Mouse (Mus musculus) lung, embryonic 14.5 days (tissue): ENCODE results near the gene Tppp. TPM values are rescaled to one million over a fixed set of nuclear protein-coding genes. Genes with fewer than 3 reads are reported as not detected.
"Not testable (repeated sequence)": the region's sequence is repeated elsewhere in the genome, so short reads cannot be mapped to it uniquely, and the experiment has no call there.

ENCODE experiments used
- ATAC-seq: fragments of 200-750 bp; cut with Nextera tagmentation; 2 replicates; pipeline ENCODE4 v1.8.0; 2017; ENCODE audit warnings: mild to moderate bottlenecking, moderate TSS enrichment, moderate library complexity; ENCODE audit not compliant: insufficient read depth
- DNase-seq: peaks from one replicate; pipeline ENCODE4 v3.0.0-alpha.2; 2015
- H3K27ac ChIP-seq: fragments of 300-500 bp; sonication (generic); 2 replicates; pipeline ENCODE4 v1.5.1; 2014; ENCODE audit warnings: low read depth, mild to moderate bottlenecking, moderate library complexity
- H3K27me3 ChIP-seq: fragments of 300-500 bp; sonication (generic); 2 replicates; pipeline ENCODE4 v1.6.1; 2014; ENCODE audit warnings: low read length, control low read depth; ENCODE audit not compliant: insufficient read depth
- H3K36me3 ChIP-seq: fragments of 300-500 bp; sonication (generic); 2 replicates; pipeline ENCODE4 v1.6.1; 2014; ENCODE audit warnings: control low read depth; ENCODE audit not compliant: insufficient read depth
- H3K4me1 ChIP-seq: fragments of 300-500 bp; sonication (generic); 2 replicates; pipeline ENCODE4 v1.6.1; 2014; ENCODE audit warnings: antibody characterized with exemption, control low read depth; ENCODE audit not compliant: insufficient read depth
- H3K4me2 ChIP-seq: fragments of 300-500 bp; sonication (generic); 2 replicates; pipeline ENCODE4 v1.6.1; 2014; ENCODE audit warnings: mild to moderate bottlenecking
- H3K4me3 ChIP-seq: fragments of 300-500 bp; sonication (generic); 2 replicates; pipeline ENCODE4 v1.5.1; 2014; ENCODE audit warnings: low read depth, low read length
- H3K9ac ChIP-seq: fragments of 300-500 bp; sonication (generic); 2 replicates; pipeline ENCODE4 v1.6.1; 2014
- H3K9me3 ChIP-seq: fragments of 300-500 bp; sonication (generic); 2 replicates; pipeline ENCODE4 v1.6.1; 2016; ENCODE audit warnings: low read depth, low read length, control low read depth
- CTCF ChIP-seq: IDR thresholded peaks from 2 replicates; pipeline ENCODE4 v1.5.1; 2016; ENCODE audit warnings: antibody characterized with exemption, low read depth
- WGBS: fragments of 180-500 bp; shearing (Covaris S2); extraction: QIAGEN DNeasy Blood & Tissue Kit; methylation state at CpG from one replicate; pipeline ENCODE4 v1.1.7; 2014; 5-methylcytosine and 5-hydroxymethylcytosine counted together
- polyA plus RNA-seq: library from polyadenylated mRNA; unstranded; fragments of >200 nt; fragmentation: Nextera tagmentation; extraction: Ambion mirVana; gene quantifications from 2 replicates; pipeline ENCODE4 v1.2.1, GENCODE M21; 2014

Tppp gene
- polyA plus RNA-seq, 1 experiment from 2014 or later, result 1.4 TPM

DNA sequence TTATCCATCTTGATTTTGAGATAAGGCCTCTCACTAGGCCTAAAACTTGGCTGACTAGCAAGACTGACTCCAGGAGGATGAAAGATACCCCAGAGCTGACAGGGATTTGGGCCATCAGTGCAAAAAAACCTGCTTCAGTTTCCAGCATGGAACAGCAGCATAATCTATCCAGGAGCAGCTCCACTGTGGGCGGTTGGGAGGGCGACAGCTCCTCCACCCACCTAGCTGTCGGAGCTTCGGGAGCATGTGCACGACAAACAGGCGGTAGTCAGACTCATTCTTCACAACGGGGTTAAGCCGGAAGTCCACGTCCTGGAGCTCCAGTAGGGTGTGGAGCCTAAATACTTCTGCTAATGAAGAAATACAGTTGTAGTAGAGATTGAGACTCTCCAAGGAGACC, 48.9 kb downstream of the Tppp start:
- no peak for TF ChIP-seq CTCF
- Histone ChIP-seq H3K36me3 (peaks cover 16% of the 10 kb centered on the region), H3K4me2 (no peak overlapping the region), H3K9me3 (no peaks in the 10 kb centered on the region), H3K4me3 (no peak overlapping the region), H3K27ac (no peak overlapping the region), H3K27me3 (no peaks in the 10 kb centered on the region), H3K4me1 (no peaks in the 10 kb centered on the region), H3K9ac (no peak overlapping the region)
- 91% methylated on average over 9 of the region's 9 CpGs for WGBS
- ATAC-seq (no peak), DNase-seq (no peak)

DNA sequence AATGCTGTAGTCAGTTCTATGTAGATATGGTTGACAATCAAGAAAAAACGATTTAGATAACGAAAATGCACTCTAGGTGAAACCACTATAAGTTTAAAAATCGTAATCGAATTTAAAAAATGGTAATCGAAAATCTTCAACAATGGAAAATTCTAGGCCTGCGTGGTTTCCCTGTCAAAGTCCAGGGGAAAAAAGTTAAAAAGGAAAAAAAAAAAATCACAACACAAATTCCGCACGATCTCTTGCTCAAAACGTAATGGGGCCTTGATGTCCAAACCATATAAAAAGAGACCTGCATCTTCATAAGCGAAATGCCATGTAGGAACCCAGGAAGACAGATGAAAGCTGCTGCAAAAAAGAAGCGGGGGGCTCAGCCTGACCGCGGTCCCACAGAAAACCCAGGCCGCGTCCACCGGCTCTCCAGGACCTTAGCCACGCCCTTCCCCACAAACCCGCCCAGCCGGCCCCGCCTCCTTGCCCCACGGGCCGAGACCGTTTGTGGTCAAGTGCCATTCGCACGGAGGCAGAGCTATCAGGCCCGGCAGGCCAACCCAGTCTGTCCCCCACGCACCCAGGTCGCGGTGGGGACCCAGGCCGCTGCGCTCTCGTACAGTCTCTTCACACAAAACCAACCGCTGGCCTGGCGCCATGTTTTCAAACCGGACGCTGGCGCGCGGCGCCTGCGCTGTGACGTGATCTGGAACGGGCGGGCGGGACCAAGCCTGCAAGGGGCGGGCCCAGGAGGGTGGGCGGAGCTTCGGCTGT, 52.6 kb downstream of the Tppp start, which contains the start of gene Cep72:
TSS of gene Cep72 (minus strand) at position 687 of the 765 bp plus-strand sequence.
- H3K4me1 ChIP-seq, result no peaks in the 10 kb centered on the region
- H3K9ac ChIP-seq, result peak within 1 kb of the TSS; percentile 88
- no peaks in the 10 kb centered on the region for H3K9me3 ChIP-seq
- peak within 1 kb of the TSS; percentile 91 for H3K27ac ChIP-seq
- DNase-seq (peak; percentile 97), ATAC-seq (peak; percentile 96)
- 2% methylated on average over 48 of the region's 48 CpGs for WGBS
- peak within 1 kb of the TSS; percentile 70 for H3K4me3 ChIP-seq
- no peak for TF ChIP-seq CTCF
- H3K27me3 ChIP-seq, result no peaks in the 10 kb centered on the region
- H3K4me2 ChIP-seq, result peak within 1 kb of the TSS; percentile 56
- peaks cover 16% of the 10 kb centered on the region for H3K36me3 ChIP-seq

DNA sequence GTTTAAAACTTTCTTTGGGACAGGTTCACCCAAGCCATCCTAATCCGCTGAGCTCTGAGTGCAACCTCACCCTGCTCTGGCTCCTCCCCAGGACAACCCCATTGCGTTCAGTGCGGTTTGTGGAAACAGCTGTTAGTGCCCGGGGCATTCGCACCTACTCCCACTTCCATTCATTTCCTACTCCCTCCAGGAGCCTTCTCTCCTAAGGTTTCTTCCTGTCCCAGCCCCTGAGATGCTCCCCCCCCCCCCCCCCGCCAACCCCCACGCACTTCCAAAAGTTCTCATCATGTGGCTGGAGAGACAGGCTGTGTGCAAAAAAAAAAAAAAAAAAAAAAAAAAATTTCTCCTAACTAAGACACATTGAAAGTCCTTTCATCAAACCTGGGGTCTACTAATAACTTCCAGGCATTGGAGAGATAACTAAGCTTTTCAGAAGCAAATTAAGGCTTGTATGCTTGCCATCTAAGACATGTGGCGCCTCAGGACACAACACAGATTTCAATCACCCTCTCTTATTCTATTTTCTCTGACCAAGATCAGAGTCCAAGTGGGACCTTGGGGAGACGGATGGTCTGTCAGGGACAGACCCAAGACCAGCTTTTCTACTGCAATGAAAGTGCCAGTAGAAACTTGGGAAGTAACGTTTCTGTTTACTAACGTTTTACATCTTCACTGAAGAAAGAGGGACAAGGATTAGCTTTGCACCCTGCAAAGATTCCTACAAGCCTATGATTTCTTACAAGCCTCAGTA, 53.3 kb downstream of the Tppp start:
- peak overlapping the region; percentile 88 for H3K9ac ChIP-seq
- peak overlapping the region; percentile 56 for H3K4me2 ChIP-seq
- ATAC-seq, result peak; percentile 98; the same call in 1 of the 2 replicates

DNA sequence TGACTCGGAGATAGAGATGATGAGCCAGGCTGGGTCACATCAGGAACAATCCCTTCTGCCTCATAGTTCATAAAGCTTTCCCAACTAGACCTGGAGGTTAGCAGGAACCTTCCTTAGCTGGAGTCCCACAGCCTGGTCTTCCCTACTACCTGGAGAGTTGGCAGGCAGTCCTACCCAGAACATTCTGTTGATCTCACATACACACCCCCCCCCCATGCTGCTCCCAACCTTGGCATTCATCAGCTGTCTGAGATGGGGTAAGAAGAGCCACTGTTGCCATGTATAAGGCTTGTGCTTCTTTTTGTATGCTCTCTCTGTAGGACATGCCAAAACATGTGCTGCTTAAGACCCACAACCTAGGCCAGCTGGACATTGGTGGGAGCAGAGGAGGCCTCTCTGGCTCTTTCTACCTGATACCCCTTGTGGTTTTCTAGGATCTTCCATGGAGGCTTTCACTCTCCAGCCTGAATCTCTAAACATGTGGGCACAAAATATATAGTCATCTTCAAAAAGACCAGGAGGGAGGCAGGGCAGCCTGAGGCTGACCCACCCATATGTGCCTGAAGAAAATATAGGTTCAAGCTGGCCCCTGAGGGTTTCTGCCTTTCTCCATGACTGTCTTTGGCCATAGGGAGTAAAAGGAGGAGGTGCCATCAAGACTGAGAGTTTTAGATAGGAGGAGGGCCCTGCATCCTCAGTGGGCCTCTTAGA, 54.3 kb downstream of the Tppp start:
- DNase-seq (no peak), ATAC-seq (no peak)
- no peak for TF ChIP-seq CTCF
- no peak overlapping the region for H3K4me3 ChIP-seq
- no peaks in the 10 kb centered on the region for H3K27me3 ChIP-seq
- no peaks in the 10 kb centered on the region for H3K4me1 ChIP-seq
- no peaks in the 10 kb centered on the region for H3K9me3 ChIP-seq
- 0 out of 2 replicates have a peak, but pooled peaks cover 4% of the 10 kb centered on the region for H3K36me3 ChIP-seq
- whole genome bisulfite sequencing, result 72% methylated on average over 1 of the region's 1 CpGs
- no peak overlapping the region for H3K9ac ChIP-seq
- H3K4me2 ChIP-seq, result no peak overlapping the region
- no peak overlapping the region for H3K27ac ChIP-seq

More for the DNA sequence above, 53.3 kb downstream of the Tppp start:
- no peaks in the 10 kb centered on the region for H3K4me1 ChIP-seq
- no peak overlapping the region for H3K27ac ChIP-seq
- no peak for TF ChIP-seq CTCF
- H3K36me3 ChIP-seq, result peaks cover 12% of the 10 kb centered on the region
- H3K9me3 ChIP-seq, result no peaks in the 10 kb centered on the region
- no peaks in the 10 kb centered on the region for H3K27me3 ChIP-seq
- H3K4me3 ChIP-seq, result peak overlapping the region; percentile 70
- 27% methylated on average over 11 of the region's 11 CpGs for WGBS
- DNase-seq, result no peak

DNA sequence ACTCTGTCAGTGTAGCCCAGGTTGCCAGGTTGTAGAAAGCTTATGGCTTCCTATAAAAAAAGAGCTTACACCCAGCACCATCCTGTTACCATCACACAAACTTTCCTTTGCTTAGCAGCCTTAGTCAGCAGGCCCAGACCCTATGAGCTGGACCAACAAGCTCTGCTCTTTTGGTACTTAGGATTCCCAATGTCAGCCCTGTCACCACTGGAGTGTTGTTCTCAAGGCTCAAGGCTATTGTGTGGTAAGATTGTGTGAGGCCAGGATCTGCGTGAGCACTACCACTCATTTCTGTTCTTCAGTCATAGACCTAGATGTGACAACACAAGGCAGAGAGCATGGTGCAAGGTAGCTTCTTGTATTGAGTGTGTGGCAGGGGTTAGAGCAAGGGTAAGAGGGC, 57.4 kb downstream of the Tppp start:
- H3K4me2 ChIP-seq, result no peak overlapping the region
- no peak overlapping the region for H3K9ac ChIP-seq
- 76% methylated on average over 1 of the region's 1 CpGs for WGBS
- H3K9me3 ChIP-seq, result no peaks in the 10 kb centered on the region
- H3K4me3 ChIP-seq, result no peak overlapping the region
- ATAC-seq (no peak), DNase-seq (no peak)
- TF ChIP-seq CTCF, result no peak
- no peaks in the 10 kb centered on the region for H3K36me3 ChIP-seq
- H3K27ac ChIP-seq, result no peak overlapping the region
- H3K4me1 ChIP-seq, result no peaks in the 10 kb centered on the region
- no peaks in the 10 kb centered on the region for H3K27me3 ChIP-seq

DNA sequence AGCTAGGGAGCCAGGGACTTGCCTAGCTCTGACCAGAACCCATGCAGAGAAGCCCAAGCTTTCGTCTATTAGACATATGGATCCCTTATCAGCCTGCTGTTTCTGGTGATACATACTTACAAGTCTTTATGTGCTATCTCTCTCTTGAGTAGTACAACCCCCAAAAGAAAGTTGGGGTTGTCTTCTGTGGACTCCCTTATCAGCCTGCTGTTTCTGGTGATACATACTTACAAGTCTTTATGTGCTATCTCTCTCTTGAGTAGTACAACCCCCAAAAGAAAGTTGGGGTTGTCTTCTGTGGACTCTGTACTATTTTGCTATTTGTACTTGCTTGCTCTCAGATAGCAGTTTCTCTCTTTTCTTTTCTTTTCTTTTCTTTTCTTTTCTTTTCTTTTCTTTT, 62.0 kb downstream of the Tppp start:
- H3K36me3 ChIP-seq, H3K4me3 ChIP-seq, ATAC-seq, H3K4me1 ChIP-seq, H3K27me3 ChIP-seq, H3K27ac ChIP-seq, DNase-seq, H3K9me3 ChIP-seq, H3K4me2 ChIP-seq, H3K9ac ChIP-seq: not testable (repeated sequence)
- 66% methylated on average over 1 of the region's 1 CpGs for WGBS

DNA sequence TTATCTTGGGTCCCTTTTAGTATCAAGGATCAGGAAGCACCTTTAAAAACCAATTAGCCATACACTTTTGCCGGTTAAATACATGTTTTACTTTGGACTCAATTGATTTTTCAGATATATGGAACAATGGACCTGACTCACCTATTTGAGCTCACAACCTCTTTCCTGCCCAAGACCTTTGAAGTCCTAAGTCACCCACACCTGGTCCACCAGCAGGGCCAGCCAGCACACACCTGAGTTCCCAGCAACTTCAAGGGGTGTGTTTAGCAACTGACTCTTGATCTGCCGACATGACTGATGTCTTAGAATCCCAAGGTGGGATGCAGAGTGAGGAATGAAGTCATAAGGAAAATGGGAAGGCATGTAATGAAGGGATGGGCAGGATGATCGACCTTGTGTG, 62.5 kb downstream of the Tppp start:
- TF ChIP-seq CTCF, result no peak
- DNase-seq (no peak), ATAC-seq (no peak)
- Histone ChIP-seq H3K4me2 (no peak overlapping the region), H3K36me3 (no peaks in the 10 kb centered on the region), H3K9ac (no peak overlapping the region), H3K9me3 (no peaks in the 10 kb centered on the region), H3K27me3 (no peaks in the 10 kb centered on the region), H3K27ac (no peak overlapping the region), H3K4me1 (no peaks in the 10 kb centered on the region), H3K4me3 (no peak overlapping the region)
- WGBS, result 62% methylated on average over 3 of the region's 3 CpGs
